Mouse (Mus musculus): ENCODE measurements around the gene Cep112. TPM values are rescaled to one million over a fixed set of nuclear protein-coding genes. Genes with fewer than 3 reads are reported as not detected.
A peak's percentile ranks its signal among the peaks of the same experiment; 100 is the strongest.

The Cep112 gene
- polyA plus RNA-seq, 1 experiment from 2014 or later, result 17.4 TPM

DNA sequence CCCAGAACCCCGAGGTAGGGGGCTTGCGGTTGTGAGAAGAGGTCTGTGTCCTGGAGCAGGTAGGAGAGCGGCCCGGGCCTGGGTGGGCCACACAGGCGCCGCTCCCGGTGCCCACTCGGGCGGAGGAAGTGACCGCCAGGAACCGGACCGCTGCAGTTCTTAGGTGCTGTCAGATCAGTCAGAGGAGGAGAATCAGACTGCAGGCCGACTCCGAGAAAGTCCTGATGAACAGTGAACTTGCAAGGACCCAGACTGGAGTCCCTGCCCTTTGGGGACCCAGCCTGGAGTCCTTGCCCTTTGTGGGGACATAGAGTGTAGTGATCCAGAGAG, 565 bp downstream of the Cep112 start:
- Histone ChIP-seq H3K27ac (replicated peaks; ENCODE audit: low read depth, low read length) (peak overlapping the region; percentile 68), H3K27me3 (replicated peaks; ENCODE audit: control insufficient read depth, insufficient read depth, low read length) (no peaks in the 10 kb centered on the region), H3K4me2 (ENCODE audit: low read depth, low read length) (peak overlapping the region; percentile 61), H3K36me3 (ENCODE audit: control insufficient read depth, insufficient read depth, low read length) (no peaks in the 10 kb centered on the region), H3K4me3 (ENCODE audit: low read depth, low read length) (peak overlapping the region; percentile 84), H3K9ac (ENCODE audit: low read depth, low read length) (peak overlapping the region; percentile 88), H3K4me1 (ENCODE audit: control insufficient read depth, insufficient read depth, low read length) (peaks cover 10% of the 10 kb centered on the region; the same call in 1 of the 2 replicates), H3K9me3 (ENCODE audit: control insufficient read depth, low read length) (no peaks in the 10 kb centered on the region)
- peak; percentile 29 for DNase-seq (ENCODE audit: low spot score)
- WGBS, result 10% methylated on average over 7 of the region's 14 CpGs
- no peak; the same call in 1 of the 2 replicates for ATAC-seq (ENCODE audit: low read depth)

DNA sequence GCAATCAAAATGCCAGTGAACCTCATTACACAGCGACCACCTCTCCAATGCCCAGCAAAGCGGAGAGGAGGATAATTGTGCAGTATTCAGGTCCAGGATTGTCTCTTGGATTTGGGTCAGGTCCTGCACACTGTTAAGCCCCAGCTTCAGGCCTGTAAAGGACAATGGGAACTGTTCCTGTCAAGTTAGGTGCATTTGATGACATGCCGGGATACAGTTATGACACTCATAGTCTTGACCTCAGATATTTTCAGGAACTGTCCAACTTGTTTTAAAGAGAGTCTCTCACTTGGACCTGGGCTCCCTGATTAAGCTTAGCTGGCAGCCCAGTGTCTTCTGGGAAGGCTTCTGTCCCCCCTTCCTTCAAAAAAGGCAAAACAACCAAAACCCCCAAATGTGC, 1.1 kb downstream of the Cep112 start:
- Histone ChIP-seq H3K4me1 (ENCODE audit: control insufficient read depth, insufficient read depth, low read length) (peaks cover 10% of the 10 kb centered on the region; the same call in 1 of the 2 replicates), H3K9me3 (ENCODE audit: control insufficient read depth, low read length) (no peaks in the 10 kb centered on the region), H3K9ac (ENCODE audit: low read depth, low read length) (no peak overlapping the region), H3K27me3 (replicated peaks; ENCODE audit: control insufficient read depth, insufficient read depth, low read length) (no peaks in the 10 kb centered on the region), H3K36me3 (ENCODE audit: control insufficient read depth, insufficient read depth, low read length) (no peaks in the 10 kb centered on the region), H3K4me2 (ENCODE audit: low read depth, low read length) (peak overlapping the region; percentile 61), H3K27ac (replicated peaks; ENCODE audit: low read depth, low read length) (no peak overlapping the region), H3K4me3 (ENCODE audit: low read depth, low read length) (peak overlapping the region; percentile 84)
- DNase-seq (ENCODE audit: low spot score), result no peak
- WGBS, result 89% methylated on average over 3 of the region's 3 CpGs
- no peak for ATAC-seq (ENCODE audit: low read depth)

DNA sequence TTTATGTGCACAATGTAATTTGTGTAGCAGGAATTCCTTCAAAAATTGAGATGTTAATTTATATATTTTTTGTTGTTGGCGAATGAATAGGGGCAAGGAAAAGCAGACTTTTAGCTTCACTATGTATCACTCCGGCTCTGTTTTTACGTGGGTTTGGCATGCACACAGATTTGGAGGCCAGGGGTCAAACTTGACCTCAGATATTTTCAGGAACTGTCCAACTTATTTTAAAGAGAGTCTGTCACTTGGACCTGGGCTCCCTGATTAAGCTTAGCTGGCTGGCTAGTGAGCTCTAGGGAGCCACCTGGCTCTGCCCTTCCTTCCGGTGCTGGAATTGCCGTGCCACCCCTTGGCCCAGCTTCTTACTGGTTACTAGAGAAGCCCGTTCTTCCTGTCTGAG, 2.2 kb downstream of the Cep112 start:
- Histone ChIP-seq H3K9ac (ENCODE audit: low read depth, low read length) (no peak overlapping the region), H3K4me1 (ENCODE audit: control insufficient read depth, insufficient read depth, low read length) (peaks cover 10% of the 10 kb centered on the region; the same call in 1 of the 2 replicates), H3K9me3 (ENCODE audit: control insufficient read depth, low read length) (no peaks in the 10 kb centered on the region), H3K4me3 (ENCODE audit: low read depth, low read length) (no peak overlapping the region), H3K36me3 (ENCODE audit: control insufficient read depth, insufficient read depth, low read length) (no peaks in the 10 kb centered on the region), H3K27ac (replicated peaks; ENCODE audit: low read depth, low read length) (no peak overlapping the region), H3K4me2 (ENCODE audit: low read depth, low read length) (no peak overlapping the region), H3K27me3 (replicated peaks; ENCODE audit: control insufficient read depth, insufficient read depth, low read length) (no peaks in the 10 kb centered on the region)
- WGBS, result 54% methylated on average over 6 of the region's 6 CpGs
- DNase-seq (ENCODE audit: low spot score) (no peak), ATAC-seq (ENCODE audit: low read depth) (no peak)

DNA sequence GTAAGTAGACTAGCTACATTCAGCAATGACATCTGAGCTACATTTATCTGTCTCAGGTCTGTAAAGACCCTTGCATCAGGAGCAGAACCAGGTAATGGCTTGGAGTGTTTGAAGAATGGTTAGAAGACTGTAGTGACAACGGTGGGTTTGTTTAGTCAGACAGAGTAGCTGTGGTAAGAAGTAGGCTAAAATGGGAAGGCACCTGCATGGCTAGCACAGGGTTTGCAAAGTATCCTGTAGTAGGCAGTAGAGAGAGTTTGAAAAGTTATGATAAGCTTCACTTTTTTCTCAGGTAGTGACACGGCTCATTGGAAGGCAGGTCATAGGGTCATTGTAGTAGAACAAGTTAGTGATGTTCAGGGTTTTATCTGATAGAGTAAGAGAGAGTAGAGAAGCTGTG, 4.1 kb downstream of the Cep112 start:
- H3K27ac ChIP-seq (replicated peaks; ENCODE audit: low read depth, low read length), result no peak overlapping the region
- ATAC-seq (ENCODE audit: low read depth), result no peak
- WGBS, result 79% methylated on average over 2 of the region's 2 CpGs

DNA sequence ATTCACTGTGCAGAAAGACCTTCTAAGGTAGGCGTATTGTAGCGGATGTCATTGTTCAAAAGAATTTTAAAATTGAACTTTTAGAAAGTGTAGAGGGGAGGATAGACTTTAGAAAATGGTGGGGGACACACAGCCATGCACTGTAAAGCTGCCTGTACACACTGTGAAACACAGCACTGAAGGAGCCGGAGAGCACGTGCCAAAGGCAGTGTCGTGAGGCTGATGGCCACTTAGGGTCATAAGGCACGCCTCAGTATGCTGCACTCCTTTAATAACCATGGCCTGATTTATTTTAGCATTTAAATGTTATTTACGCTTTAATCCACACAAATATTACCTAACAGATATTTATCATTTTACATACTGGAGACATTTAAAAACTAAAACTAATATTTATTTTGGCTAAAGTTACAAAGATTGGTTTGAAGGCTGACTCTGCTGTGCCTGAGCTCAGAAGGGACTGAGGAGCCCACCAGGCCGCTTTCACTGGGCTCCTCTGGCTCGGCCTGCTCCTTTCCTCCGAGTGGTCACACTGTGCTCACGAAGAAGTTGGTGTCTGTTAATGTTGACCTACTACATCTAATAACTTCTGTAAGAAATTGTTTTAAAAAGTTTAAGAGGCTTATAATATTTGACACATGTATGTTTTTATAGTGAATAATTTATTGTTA, 19.0 kb downstream of the Cep112 start:
- H3K27me3 ChIP-seq (replicated peaks; ENCODE audit: control insufficient read depth, insufficient read depth, low read length), result no peaks in the 10 kb centered on the region
- H3K9me3 ChIP-seq (ENCODE audit: control insufficient read depth, low read length), result no peaks in the 10 kb centered on the region
- H3K27ac ChIP-seq (replicated peaks; ENCODE audit: low read depth, low read length), result no peak overlapping the region
- 80% methylated on average over 11 of the region's 11 CpGs for WGBS
- H3K36me3 ChIP-seq (ENCODE audit: control insufficient read depth, insufficient read depth, low read length), result 0 out of 2 replicates have a peak, but pooled peaks cover 13% of the 10 kb centered on the region
- no peak overlapping the region for H3K4me3 ChIP-seq (ENCODE audit: low read depth, low read length)
- no peak for ATAC-seq (ENCODE audit: low read depth)
- no peak overlapping the region for H3K4me2 ChIP-seq (ENCODE audit: low read depth, low read length)
- no peaks in the 10 kb centered on the region for H3K4me1 ChIP-seq (ENCODE audit: control insufficient read depth, insufficient read depth, low read length)
- no peak overlapping the region for H3K9ac ChIP-seq (ENCODE audit: low read depth, low read length)
- DNase-seq (ENCODE audit: low spot score), result no peak

More for the DNA sequence above, 4.1 kb downstream of the Cep112 start:
- no peak for DNase-seq (ENCODE audit: low spot score)
- H3K36me3 ChIP-seq (ENCODE audit: control insufficient read depth, insufficient read depth, low read length), result no peaks in the 10 kb centered on the region
- H3K4me2 ChIP-seq (ENCODE audit: low read depth, low read length), result no peak overlapping the region
- H3K27me3 ChIP-seq (replicated peaks; ENCODE audit: control insufficient read depth, insufficient read depth, low read length), result no peaks in the 10 kb centered on the region
- H3K4me1 ChIP-seq (ENCODE audit: control insufficient read depth, insufficient read depth, low read length), result peaks cover 6% of the 10 kb centered on the region; the same call in 1 of the 2 replicates
- H3K4me3 ChIP-seq (ENCODE audit: low read depth, low read length), result no peak overlapping the region
- no peak overlapping the region for H3K9ac ChIP-seq (ENCODE audit: low read depth, low read length)
- H3K9me3 ChIP-seq (ENCODE audit: control insufficient read depth, low read length), result no peaks in the 10 kb centered on the region

DNA sequence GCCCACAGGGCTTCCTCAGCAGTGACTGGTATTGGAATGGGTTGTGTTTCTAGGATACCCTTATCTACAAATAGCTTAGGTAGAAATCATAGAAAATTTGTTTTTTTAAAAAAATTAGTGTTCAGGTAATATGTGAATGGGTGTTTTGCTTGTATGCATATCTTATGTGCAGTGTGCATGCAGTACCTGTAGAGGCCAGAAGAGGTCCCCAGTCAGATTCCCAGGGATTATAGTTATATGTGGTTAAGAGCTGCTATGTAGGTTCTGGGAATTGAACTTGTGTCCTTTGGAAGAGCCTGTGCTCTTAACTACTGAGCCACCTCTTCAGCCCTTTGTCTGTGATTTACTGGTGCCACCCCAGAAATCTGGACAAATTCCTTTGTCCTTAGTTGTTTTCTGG, 22.2 kb downstream of the Cep112 start:
- 0 out of 2 replicates have a peak, but pooled peaks cover 10% of the 10 kb centered on the region for H3K36me3 ChIP-seq (ENCODE audit: control insufficient read depth, insufficient read depth, low read length)
- no peak overlapping the region for H3K4me2 ChIP-seq (ENCODE audit: low read depth, low read length)
- no peaks in the 10 kb centered on the region for H3K27me3 ChIP-seq (replicated peaks; ENCODE audit: control insufficient read depth, insufficient read depth, low read length)
- H3K27ac ChIP-seq (replicated peaks; ENCODE audit: low read depth, low read length), result no peak overlapping the region
- H3K9ac ChIP-seq (ENCODE audit: low read depth, low read length), result no peak overlapping the region
- H3K4me1 ChIP-seq (ENCODE audit: control insufficient read depth, insufficient read depth, low read length), result no peaks in the 10 kb centered on the region
- H3K4me3 ChIP-seq (ENCODE audit: low read depth, low read length), result no peak overlapping the region
- DNase-seq (ENCODE audit: low spot score) (no peak), ATAC-seq (ENCODE audit: low read depth) (no peak)
- peaks cover 8% of the 10 kb centered on the region; the same call in 1 of the 2 replicates for H3K9me3 ChIP-seq (ENCODE audit: control insufficient read depth, low read length)

DNA sequence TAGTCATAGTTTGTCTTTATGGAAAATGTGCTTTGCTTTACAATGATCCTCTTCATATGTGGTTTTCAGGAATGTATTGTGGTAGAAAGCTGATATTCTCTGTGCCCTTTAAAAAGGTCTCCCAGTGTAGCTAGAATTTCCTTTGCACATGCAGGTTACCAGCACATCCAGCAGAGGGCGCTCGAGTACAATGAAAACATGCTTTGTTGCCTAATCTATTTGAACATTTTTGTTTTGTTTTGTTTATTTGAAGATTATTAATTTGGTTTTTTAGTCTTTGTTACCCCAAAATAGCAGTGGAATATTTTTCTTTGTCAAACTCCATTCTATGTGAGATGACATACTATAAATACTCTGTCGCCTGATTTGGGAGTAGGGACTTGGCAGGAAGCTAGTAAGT, 24.8 kb downstream of the Cep112 start:
- no peak overlapping the region for H3K4me2 ChIP-seq (ENCODE audit: low read depth, low read length)
- H3K9me3 ChIP-seq (ENCODE audit: control insufficient read depth, low read length), result peaks cover 10% of the 10 kb centered on the region; the same call in 1 of the 2 replicates
- 26% methylated on average over 3 of the region's 3 CpGs for WGBS
- no peak overlapping the region for H3K9ac ChIP-seq (ENCODE audit: low read depth, low read length)
- ATAC-seq (ENCODE audit: low read depth), result peak; percentile 44; the same call in 1 of the 2 replicates
- no peaks in the 10 kb centered on the region for H3K4me1 ChIP-seq (ENCODE audit: control insufficient read depth, insufficient read depth, low read length)
- H3K4me3 ChIP-seq (ENCODE audit: low read depth, low read length), result no peak overlapping the region
- H3K27me3 ChIP-seq (replicated peaks; ENCODE audit: control insufficient read depth, insufficient read depth, low read length), result no peaks in the 10 kb centered on the region
- 0 out of 2 replicates have a peak, but pooled peaks cover 7% of the 10 kb centered on the region for H3K36me3 ChIP-seq (ENCODE audit: control insufficient read depth, insufficient read depth, low read length)
- H3K27ac ChIP-seq (replicated peaks; ENCODE audit: low read depth, low read length), result no peak overlapping the region
- peak; percentile 82 for DNase-seq (ENCODE audit: low spot score)

DNA sequence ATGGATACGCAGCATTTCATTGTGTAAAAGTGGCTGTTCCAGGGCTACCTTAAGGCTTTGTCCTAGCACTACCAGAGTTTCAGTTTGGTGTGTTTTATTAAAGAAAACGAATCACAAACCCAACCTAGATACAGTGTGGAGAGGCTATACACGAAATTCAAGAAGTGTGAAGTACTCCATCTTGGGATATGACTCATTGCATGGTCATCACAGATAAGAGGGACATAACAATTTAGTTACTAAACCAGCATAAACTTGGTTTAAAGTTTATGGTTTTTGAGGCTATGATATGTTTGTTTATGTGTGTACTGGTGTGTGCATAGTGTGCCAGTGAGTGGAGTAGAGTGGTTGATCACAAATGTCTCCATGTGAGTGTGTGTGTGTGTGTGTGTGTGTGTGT, 34.6 kb downstream of the Cep112 start:
- Histone ChIP-seq H3K36me3 (ENCODE audit: control insufficient read depth, insufficient read depth, low read length) (peaks cover 10% of the 10 kb centered on the region; the same call in 1 of the 2 replicates), H3K9me3 (ENCODE audit: control insufficient read depth, low read length) (no peaks in the 10 kb centered on the region), H3K27me3 (replicated peaks; ENCODE audit: control insufficient read depth, insufficient read depth, low read length) (no peaks in the 10 kb centered on the region), H3K4me3 (ENCODE audit: low read depth, low read length) (no peak overlapping the region), H3K4me2 (ENCODE audit: low read depth, low read length) (no peak overlapping the region), H3K9ac (ENCODE audit: low read depth, low read length) (no peak overlapping the region), H3K4me1 (ENCODE audit: control insufficient read depth, insufficient read depth, low read length) (no peaks in the 10 kb centered on the region), H3K27ac (replicated peaks; ENCODE audit: low read depth, low read length) (no peak overlapping the region)
- ATAC-seq (ENCODE audit: low read depth), result no peak
- DNase-seq (ENCODE audit: low spot score), result no peak
- WGBS, result 85% methylated on average over 3 of the region's 3 CpGs

DNA sequence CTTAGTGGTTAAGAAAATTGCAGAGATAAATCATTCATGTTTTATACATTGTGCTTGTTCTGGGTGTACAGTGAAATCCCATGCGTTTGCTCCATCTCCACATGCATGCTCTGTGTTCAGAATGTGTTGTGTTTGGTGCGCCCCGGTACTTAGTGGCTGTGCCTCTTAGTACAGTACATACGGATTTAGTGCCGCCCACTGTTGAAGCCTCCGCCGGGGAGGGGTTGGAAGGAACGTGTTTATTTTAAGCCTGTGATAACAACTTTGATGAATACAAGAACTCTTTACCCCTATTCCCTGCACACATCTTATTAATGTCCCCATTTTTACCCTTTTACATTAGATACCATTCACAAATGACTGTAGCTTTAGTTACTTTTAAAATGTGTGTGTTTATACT, 39.1 kb downstream of the Cep112 start:
- Histone ChIP-seq H3K27ac (replicated peaks; ENCODE audit: low read depth, low read length) (no peak overlapping the region), H3K4me3 (ENCODE audit: low read depth, low read length) (no peak overlapping the region), H3K4me2 (ENCODE audit: low read depth, low read length) (no peak overlapping the region), H3K27me3 (replicated peaks; ENCODE audit: control insufficient read depth, insufficient read depth, low read length) (no peaks in the 10 kb centered on the region), H3K4me1 (ENCODE audit: control insufficient read depth, insufficient read depth, low read length) (no peaks in the 10 kb centered on the region), H3K9me3 (ENCODE audit: control insufficient read depth, low read length) (no peaks in the 10 kb centered on the region), H3K9ac (ENCODE audit: low read depth, low read length) (no peak overlapping the region), H3K36me3 (ENCODE audit: control insufficient read depth, insufficient read depth, low read length) (0 out of 2 replicates have a peak, but pooled peaks cover 3% of the 10 kb centered on the region)
- ATAC-seq (ENCODE audit: low read depth) (no peak), DNase-seq (ENCODE audit: low spot score) (no peak)
- WGBS, result 83% methylated on average over 8 of the region's 8 CpGs

Measured in embryonic facial prominence, embryonic 14.5 days (tissue).